Mouse (Mus musculus) MN1 (cell line): ENCODE results near the gene Rtn4.

Experiments used
- DNase-seq: peaks from one replicate; pipeline ENCODE4 v3.0.0-alpha.2; 2016; ENCODE audit warnings: low spot score

Rtn4 gene

DNA sequence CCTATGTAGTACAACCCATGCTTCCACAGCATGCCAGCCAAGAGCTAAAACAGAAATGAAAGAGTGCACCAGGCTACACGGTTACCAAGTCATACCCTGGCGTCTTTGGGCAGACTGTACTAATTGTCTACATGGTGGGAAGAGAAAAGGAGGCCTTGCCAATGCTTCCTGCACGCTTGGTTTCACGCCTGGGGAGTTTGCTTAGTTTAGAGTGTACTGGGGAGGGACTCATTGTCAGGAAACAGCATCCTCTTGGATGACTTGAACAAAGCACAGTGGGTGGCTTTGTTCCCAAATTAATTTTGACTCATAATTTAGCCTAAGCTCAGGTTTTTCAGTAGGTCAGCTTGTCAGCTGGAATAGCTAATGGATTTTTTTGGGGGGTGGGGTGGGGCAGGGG is 72.3 kb downstream of the Rtn4 start:
- no peak for DNase-seq

DNA sequence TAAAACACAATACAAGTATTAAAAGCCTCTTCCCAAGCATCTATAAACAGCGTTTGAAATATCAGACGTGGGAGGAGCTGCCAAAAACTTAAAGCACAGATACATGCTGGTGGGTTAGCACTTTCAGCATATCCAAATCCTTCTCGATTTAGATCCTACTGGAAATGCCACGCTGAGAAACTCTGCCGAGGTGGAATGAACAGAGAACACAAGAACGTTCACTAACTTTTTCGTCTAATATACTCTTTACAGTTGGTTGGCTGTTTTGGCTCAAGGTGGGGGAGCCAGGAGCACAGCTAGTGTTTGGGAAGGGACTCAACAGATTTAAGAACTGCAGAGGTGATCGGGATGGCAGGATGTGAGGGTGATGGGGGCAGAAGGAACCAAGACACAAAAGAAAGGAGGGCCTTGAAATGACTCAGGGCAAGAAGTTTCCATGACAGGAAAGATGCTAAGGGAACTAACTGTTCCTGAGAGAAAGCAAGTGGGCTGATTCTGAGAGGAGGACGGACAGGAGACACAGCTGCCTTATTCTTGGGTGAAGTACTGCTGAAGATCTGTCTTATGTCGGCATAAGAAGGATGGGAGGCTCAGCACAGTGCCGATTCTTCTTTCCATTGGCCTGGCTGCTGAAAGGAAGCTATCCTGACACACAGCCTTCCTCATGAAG is 73.7 kb downstream of the Rtn4 start:
- DNase-seq, result no peak

DNA sequence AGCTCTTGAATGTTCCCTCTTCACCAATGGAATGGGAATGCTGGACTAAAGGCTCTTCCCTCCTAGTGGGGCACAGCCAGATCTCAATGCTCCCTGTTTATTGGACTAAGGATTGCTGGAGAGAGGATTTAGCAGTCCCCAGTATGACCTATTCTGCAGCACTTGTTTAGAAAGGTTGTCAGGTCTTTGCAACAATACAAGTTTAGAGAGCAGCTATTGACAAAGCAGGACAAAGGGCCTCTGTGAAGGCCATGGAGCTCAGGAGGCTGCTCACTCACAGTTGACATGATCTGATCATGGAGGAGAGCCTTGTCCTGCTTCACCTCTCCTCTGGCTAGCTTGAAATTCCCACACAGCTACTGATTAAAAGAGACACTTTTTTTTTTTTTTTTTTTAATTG is 75.8 kb downstream of the Rtn4 start:
- DNase-seq, result no peak

DNA sequence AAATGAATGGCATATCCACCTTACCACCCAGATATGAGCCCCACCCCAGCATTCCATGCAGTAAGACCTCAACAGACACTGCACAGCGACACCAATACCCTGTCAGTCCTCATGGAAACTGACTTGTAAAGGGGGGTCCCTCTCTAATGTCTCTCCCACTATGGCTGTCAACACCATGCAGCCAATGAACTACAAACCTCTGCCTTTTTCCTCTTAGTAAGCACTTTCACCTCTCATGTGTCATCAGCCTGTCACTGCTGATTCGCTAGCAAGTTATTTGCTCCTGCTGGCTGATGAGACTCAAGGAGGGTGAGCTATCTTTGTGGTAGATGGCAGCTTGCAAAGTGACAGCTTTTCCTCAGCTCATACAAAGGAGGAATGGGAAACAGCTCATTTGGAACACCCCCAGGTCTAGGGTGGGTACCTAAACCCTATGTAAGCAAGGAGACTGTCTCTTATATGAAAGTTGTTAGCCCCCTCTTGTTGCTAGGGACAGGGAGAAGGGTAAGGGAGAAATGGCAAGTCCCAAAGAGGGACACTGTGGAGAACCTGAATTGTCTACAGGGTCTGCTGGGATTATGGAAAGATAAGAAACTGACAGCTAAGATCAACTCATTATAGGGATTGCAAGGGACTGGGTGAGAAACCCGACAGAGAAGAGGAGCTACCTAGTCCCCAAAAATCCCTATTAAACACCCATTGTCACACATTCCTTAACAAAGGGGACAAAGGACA is 78.1 kb downstream of the Rtn4 start:
- no peak for DNase-seq

DNA sequence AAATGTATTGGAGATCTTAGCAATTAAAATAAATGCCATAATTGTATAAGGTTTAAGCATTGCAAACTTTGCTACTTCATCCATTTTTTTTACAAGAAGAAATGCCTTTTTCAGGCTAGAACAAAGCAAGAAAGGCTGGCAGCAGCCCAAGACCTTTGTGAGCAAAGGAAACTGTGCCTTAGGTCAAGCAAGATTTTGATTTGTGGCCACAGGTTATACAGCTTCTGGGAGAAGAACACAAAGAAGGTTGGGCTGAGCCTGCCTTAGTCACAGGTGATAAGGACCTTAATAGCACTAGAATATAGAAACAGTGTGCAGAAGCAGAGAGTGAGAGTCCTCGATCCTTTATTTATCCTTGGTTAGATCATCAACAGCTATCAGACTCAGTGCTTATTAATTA is 79.5 kb downstream of the Rtn4 start:
- no peak for DNase-seq

DNA sequence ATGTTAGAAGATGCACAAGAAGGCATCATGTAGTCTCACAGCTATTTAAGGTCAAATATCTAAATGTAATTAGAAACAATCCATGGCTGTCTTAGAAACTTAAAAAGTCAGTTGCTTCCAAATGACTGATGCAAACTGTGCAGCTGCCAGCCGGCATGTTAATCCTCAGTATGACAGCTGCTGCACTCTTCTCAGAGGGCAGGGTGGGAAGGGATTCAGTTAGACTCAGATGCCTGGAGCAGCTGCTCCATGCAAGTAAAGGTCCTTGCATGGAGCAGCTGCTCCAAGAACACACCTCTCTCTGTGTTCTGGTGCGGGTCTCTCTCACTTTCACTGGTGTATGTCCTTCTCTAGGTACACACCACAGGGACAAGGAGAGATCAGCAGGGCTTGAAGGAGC is 81.5 kb downstream of the Rtn4 start:
- peak; percentile 43 for DNase-seq

DNA sequence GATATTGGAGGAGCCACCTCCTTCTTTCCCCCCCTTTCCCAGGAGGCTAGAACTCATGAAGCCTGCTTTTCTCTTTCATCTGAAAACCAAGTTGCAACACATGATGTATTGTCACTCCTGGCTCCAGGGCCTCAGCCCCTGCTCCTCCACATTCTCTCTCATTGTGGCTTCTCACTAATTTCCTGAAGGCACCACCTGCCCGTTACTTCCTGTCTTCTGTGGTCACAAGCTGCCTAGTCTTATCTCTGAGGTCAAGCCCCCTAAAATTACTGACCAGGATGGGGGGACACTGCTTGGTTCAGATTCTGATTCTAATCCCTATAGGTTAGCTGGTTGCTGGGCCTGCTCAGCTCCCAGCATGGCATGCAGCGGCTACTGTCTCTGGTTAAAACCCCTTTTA is 82.0 kb downstream of the Rtn4 start:
- no peak for DNase-seq

DNA sequence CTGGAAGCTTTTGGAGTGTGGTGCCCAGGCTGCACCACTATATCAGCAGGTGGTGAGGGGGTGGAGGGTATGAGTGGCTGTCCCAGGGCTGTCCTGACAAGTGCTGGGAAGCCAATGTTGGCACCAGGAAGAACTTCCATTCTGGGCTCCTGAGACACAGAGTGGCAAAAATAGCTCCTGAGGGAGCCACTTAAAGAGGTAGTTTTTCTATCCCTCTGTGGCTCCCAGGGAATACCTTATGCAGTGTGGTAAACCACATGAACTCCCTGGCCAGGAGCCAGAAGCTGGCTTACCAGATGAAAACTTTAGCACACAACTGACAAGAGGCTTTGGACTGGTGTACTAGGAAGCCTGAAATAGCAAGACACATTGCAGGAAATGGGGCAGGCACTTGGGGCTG is 85.2 kb downstream of the Rtn4 start:
- DNase-seq, result peak; percentile 32

DNA sequence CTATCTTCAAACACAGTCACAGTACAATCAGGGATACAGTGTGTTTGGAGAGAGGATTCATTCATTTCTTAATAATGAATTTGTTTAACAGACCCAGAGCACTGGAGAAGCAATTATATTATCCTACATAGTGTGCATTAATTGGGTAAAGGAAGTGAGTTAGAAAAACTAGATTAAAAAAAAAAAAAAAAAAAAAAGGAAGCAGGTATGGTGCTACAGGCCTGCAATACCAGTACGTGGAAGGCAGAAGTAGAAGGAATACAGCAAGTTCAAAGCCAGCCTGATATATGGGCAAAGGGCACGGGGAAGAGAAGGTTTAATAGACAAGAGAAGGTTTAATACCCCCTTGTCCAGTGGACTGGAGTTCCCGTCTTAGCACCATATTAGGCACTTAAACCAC is 86.2 kb downstream of the Rtn4 start:
- DNase-seq, result no peak

DNA sequence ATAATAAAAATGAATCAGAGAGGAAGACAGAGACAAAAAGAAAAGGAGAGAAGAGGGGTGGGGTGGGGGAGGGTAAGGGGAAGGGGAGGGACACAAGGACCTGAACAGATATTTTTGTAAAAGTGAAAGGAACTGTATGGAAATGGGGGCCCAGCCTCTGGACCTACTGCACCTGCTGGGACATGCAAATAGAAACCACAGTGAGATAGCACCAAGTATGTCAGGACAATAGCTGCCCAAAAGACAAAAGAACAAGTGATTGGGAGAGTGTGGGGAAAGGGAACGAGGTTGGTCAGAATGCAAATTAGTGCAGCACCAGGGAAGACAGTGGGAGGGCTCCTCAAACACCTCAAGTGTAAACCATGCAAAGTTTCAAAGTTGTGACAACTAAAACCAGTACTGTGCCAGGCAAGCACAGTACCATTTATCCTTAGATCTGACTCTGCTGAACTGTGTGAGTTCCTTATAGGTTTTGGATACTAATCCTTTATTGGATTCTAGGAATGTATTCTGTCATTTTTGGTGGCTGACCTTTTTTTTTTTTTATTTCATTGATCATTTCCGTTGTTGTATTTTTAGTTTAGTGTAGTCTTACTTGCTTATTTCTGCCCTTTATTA is 86.8 kb downstream of the Rtn4 start:
- DNase-seq, result no peak

DNA sequence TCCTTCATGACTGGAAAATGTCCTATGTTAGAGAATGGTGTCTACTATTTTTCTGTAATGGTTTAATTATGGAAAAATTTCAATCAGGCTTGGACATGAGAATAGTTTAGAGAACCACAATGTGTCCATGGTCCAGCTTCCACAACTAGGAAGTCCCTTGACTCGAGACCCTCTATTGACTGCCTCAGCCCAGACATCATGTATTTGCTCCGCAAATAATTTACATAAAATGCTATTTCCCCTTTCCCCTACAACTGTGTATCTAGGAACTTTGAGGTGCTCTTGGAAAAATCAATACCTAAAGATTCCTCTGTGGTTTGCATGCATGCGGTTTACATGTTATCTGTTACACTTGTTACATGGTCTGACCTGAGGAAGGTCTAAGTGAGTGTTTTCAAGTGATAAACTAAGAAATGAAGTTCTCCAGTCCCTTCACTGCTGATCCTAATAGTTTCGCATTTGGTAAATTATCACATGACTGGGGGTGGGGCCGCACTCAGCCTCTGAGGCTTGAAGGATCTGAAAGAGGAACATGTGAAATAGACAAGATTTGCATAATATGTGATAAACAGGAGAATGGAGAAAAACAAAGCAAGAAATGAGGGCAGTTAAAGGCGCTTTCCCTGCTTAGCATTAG is 94.0 kb downstream of the Rtn4 start:
- DNase-seq, result no peak

DNA sequence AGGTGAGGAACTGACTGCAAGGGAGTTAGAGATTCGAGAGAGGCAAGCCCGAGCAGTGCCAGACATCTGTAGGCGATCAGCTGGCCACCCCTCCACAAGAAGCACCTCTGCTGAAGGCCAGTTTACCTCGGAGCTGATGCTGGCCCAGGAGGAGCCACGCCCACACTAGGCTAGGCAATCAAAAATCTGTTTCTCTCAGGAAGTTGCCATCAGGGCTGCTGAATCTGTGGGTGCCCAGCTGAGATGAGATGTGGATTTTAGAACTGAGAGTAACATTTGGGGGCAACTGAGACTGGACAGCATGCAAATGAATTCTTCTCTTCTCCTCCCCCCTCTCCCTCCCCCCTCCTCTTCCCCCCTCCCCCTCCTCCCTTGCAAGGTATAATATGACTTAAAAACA is 94.7 kb downstream of the Rtn4 start:
- DNase-seq, result peak; percentile 25

DNA sequence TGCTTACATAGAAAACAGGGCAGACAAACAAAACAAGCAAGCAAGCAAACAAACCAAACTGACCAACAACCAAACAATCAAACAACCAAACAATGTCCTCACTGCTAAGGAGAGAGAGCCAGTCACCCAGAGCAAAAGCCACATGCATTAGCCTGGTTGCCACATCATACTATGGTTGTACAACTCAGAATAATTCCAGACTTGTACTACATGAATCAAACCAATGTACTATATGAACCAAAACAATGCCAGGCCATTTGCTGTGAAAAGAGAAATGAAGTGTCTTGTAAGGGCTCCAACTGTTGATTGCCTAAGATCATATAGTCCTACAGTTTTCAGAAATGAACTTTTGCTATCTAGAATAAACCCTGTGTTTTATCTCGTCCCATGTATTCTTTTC is 95.8 kb downstream of the Rtn4 start:
- DNase-seq, result no peak

DNA sequence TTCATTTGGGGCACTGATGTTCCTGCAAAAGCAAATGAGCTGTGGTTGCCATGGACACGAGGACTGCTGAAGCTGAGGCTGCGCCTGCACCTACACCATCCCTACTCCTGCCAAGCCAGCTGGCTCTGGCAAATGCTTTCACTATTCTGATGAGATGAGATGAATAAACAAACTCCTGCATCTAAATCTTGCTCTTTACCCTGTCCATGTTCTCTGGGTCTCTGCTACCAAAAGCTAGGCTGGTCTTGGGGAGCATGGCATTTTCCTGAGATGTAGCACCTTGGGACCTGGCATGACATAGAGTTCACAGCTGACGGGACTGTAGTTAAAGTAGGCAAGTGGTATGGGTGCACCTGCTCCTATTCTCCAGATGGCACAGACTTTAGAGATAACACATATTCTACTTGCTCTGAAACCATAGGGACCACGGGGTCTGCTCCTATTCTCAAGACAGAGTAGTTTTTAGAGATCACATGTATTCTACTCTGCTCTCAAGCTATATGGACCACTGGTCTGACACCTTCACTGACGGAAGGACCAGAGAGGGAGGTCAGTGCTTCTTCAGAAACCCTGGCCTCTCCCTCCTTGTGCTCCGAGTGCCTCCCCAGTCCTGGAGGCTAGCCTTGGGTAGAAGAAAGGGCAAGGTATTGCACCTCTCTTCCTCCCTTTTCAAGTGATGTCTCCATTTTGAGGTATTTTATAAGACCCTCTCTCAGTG is 96.3 kb downstream of the Rtn4 start:
- DNase-seq, result peak; percentile 43

DNA sequence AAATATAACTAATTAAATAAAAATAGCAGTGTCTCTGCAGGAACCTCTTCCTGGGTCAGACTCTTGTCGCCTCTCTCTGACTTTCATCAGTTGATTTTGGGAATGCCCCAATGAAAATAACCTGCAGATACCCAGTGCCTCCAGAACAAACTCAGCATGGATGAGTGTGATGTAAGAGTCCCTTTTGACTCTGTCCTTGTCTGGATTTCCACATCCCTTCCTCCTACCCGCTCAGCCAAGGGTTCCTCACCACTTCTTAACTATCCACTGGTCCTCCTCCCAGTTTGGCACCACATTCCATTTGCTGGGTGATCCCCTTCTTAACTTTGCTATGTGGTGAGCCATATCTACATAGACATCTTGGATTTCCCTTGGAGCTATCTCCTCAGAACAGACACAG is 98.0 kb downstream of the Rtn4 start:
- no peak for DNase-seq
